Mouse (Mus musculus) heart, postnatal 10 days (tissue): ENCODE measurements at regions not wholly inside any gene's neighbourhood (a gene's known extent, or its start where the extent isn't known, plus 50 kb on each side); places are given as distances from the start of the nearest gene placed in this dataset.

ENCODE experiments used
- DNase-seq, 2 experiments: peaks; one replicate each; pipeline ENCODE4 v3.0.0; 2021
- intact Hi-C: fragments of 180-260 bp; cut with DNase I; formaldehyde crosslinking; loops from one replicate; pipeline ENCODE4 v1.15.1; 2025

- peak; percentile 27 to 29 for DNase-seq
- intact Hi-C loops, result no loop called here
These were observed 759.9 kb upstream of the Fam160b2 start for GRCm38 (mm10) chr14:71359581-71359980.

- intact Hi-C loops, result no loop called here
- no peak for DNase-seq
These were observed 738.6 kb upstream of the Fam160b2 start for GRCm38 (mm10) chr14:71338219-71338618.

GRCm38 (mm10) chr14:71336906-71337305, 737.3 kb upstream of the Fam160b2 start:
- no peak for DNase-seq
- intact Hi-C loops, result no loop called here

- no peak for DNase-seq
- intact Hi-C loops, result no loop called here
These were observed 734.4 kb upstream of the Fam160b2 start for GRCm38 (mm10) chr14:71334022-71334421.

GRCm38 (mm10) chr14:71329862-71330630, 730.4 kb upstream of the Fam160b2 start:
- peak; percentile 3 to 10 for DNase-seq
- intact Hi-C loops, result no loop called here

- DNase-seq, result peak; percentile 30 to 37
- intact Hi-C loops, result no loop called here
These were observed 728.0 kb upstream of the Fam160b2 start for GRCm38 (mm10) chr14:71327621-71328020.

- intact Hi-C loops, result no loop called here
- peak in 1 of 2 experiments; percentile 5 for DNase-seq
These were observed 727.0 kb upstream of the Fam160b2 start for GRCm38 (mm10) chr14:71326521-71327105.

- intact Hi-C loops, result no loop called here
These were observed 715.6 kb upstream of the Fam160b2 start for GRCm38 (mm10) chr14:71315228-71315627.

GRCm38 (mm10) chr14:71299755-71300154, 700.1 kb upstream of the Fam160b2 start:
- DNase-seq, result peak; percentile 18 to 42
- intact Hi-C loops, result no loop called here

More at GRCm38 (mm10) chr14:71315228-71315627, 715.6 kb upstream of the Fam160b2 start:
- DNase-seq, result peak; percentile 10

- intact Hi-C loops, result no loop called here
- no peak for DNase-seq
These were observed 681.9 kb upstream of the Fam160b2 start for GRCm38 (mm10) chr14:71281568-71281967.

- DNase-seq, result peak; percentile 22 to 27
- intact Hi-C loops, result no loop called here
These were observed 676.7 kb upstream of the Fam160b2 start for GRCm38 (mm10) chr14:71276309-71276791.

- intact Hi-C loops, result no loop called here
- DNase-seq, result no peak
These were observed 672.8 kb upstream of the Fam160b2 start for GRCm38 (mm10) chr14:71272470-71272869.

- intact Hi-C loops, result no loop called here
- no peak for DNase-seq
These were observed 658.0 kb upstream of the Fam160b2 start for GRCm38 (mm10) chr14:71257650-71258049.

GRCm38 (mm10) chr14:71254207-71254606, 654.6 kb upstream of the Fam160b2 start:
- intact Hi-C loops, result no loop called here
- no peak for DNase-seq

GRCm38 (mm10) chr14:71252136-71252535, 652.5 kb upstream of the Fam160b2 start:
- no peak for DNase-seq
- intact Hi-C loops, result no loop called here

- intact Hi-C loops, result no loop called here
- no peak for DNase-seq
These were observed 651.5 kb upstream of the Fam160b2 start for GRCm38 (mm10) chr14:71251116-71251515.

- DNase-seq, result no peak
- intact Hi-C loops, result no loop called here
These were observed 649.8 kb upstream of the Fam160b2 start for GRCm38 (mm10) chr14:71249387-71249965.

- no peak for DNase-seq
- intact Hi-C loops, result no loop called here
These were observed 648.9 kb upstream of the Fam160b2 start for GRCm38 (mm10) chr14:71248534-71248933.

GRCm38 (mm10) chr14:71241655-71242390, 642.2 kb upstream of the Fam160b2 start:
- intact Hi-C loops, result no loop called here
- no peak for DNase-seq

- intact Hi-C loops, result no loop called here
- DNase-seq, result no peak
These were observed 636.6 kb upstream of the Fam160b2 start for GRCm38 (mm10) chr14:71236192-71236591.

GRCm38 (mm10) chr14:71234900-71235299, 635.3 kb upstream of the Fam160b2 start:
- no peak for DNase-seq
- intact Hi-C loops, result no loop called here
